Mouse (Mus musculus) megakaryocyte-erythroid progenitor cell, adult 5-6 weeks (primary cell): Measurements from ENCODE around the gene Fxr1. TPM values are rescaled to one million over a fixed set of nuclear protein-coding genes. Genes with fewer than 3 reads are reported as not detected.

ENCODE experiments used
- total RNA-seq, 2 experiments: library from RNA; stranded (forward) in 1 of 2; stranded (reverse) in 1 of 2; fragments of 200-1000, 215-1000 nt in 1 of 2; fragments of >200 nt in 1 of 2; fragmentation: Nextera tagmentation in 1 of 2; gene quantifications; 2 replicates each; pipeline ENCODE4 v1.2.3; 2014 to 2017

The Fxr1 gene
- total RNA-seq, 2 experiments from 2014 or later: 106 to 246 TPM

Other genes with a start within 250 kb of the Fxr1 start
- gene Ttc14, start 220.1 kb upstream of the Fxr1 start, total RNA-seq (2014; fragmentation: Nextera tagmentation): 34.3 and 42.9 TPM in 2 replicates
- gene Ttc14, start 220.1 kb upstream of the Fxr1 start, total RNA-seq (2017): 60.2 and 96.6 TPM in 2 replicates
- not detected in 2 replicates for gene Ccdc39, start 175.6 kb upstream of the Fxr1 start, total RNA-seq (2014; fragmentation: Nextera tagmentation)
- gene Ccdc39, start 175.6 kb upstream of the Fxr1 start, total RNA-seq (2017): 0.38 and 0.88 TPM in 2 replicates
- 187 and 255 TPM in 2 replicates for gene Dnajc19, start 61.4 kb downstream of the Fxr1 start, total RNA-seq (2014; fragmentation: Nextera tagmentation)
- 252 and 290 TPM in 2 replicates for gene Dnajc19, start 61.4 kb downstream of the Fxr1 start, total RNA-seq (2017)